Mouse (Mus musculus): ENCODE results near the gene Cracr2b. TPM values are rescaled to one million over a fixed set of nuclear protein-coding genes. Genes with fewer than 3 reads are reported as not detected.
A peak's percentile ranks its signal among the peaks of the same experiment; 100 is the strongest.

Gene Cracr2b
- polyA plus RNA-seq, 1 experiment from 2014 or later, result 20.2 TPM

GRCm38 (mm10) chr7:141474160-141474559 lies 13.3 kb downstream of the Cracr2b start:
- Histone ChIP-seq H3K4me2 (replicated peaks; ENCODE audit: low read depth, low read length) (peak overlapping the region; percentile 88), H3K4me3 (ENCODE audit: low read depth, low read length) (peak overlapping the region; percentile 75), H3K9me3 (ENCODE audit: control insufficient read depth, low read depth, low read length) (no peaks in the 10 kb centered on the region), H3K9ac (replicated peaks; ENCODE audit: low read depth, low read length) (peak overlapping the region; percentile 76), H3K36me3 (ENCODE audit: control insufficient read depth, insufficient read depth, low read length) (peaks cover 31% of the 10 kb centered on the region), H3K4me1 (ENCODE audit: control insufficient read depth, insufficient read depth, low read length) (peaks cover 31% of the 10 kb centered on the region), H3K27me3 (ENCODE audit: control insufficient read depth, insufficient read depth, low read length) (no peaks in the 10 kb centered on the region), H3K27ac (ENCODE audit: low read length) (no peak overlapping the region; the same call in 1 of the 2 replicates)
- 12% methylated on average over 5 of the region's 5 CpGs for WGBS
- ATAC-seq (ENCODE audit: insufficient number of reproducible peaks, insufficient read depth, low FRiP score, low read depth), result no peak

GRCm38 (mm10) chr7:141475011-141475804 lies 14.3 kb downstream of the Cracr2b start, which contains the start of the genes Polr2l and Tspan4:
Gene Polr2l, minus strand, starts transcription at chr7:141475132.
Gene Tspan4, plus strand, starts transcription at chr7:141475240.
- WGBS, result under 1% methylated on average over 80 of the region's 87 CpGs
- Histone ChIP-seq H3K9ac (replicated peaks; ENCODE audit: low read depth, low read length) (peak within 1 kb of the TSS; percentile 76), H3K36me3 (ENCODE audit: control insufficient read depth, insufficient read depth, low read length) (peaks cover 25% of the 10 kb centered on the region), H3K9me3 (ENCODE audit: control insufficient read depth, low read depth, low read length) (no peaks in the 10 kb centered on the region), H3K27me3 (ENCODE audit: control insufficient read depth, insufficient read depth, low read length) (no peaks in the 10 kb centered on the region), H3K4me2 (replicated peaks; ENCODE audit: low read depth, low read length) (peak within 1 kb of the TSS; percentile 88), H3K4me1 (ENCODE audit: control insufficient read depth, insufficient read depth, low read length) (peaks cover 27% of the 10 kb centered on the region), H3K27ac (ENCODE audit: low read length) (peak within 1 kb of the TSS; percentile 95), H3K4me3 (ENCODE audit: low read depth, low read length) (peak within 1 kb of the TSS; percentile 75)
- ATAC-seq (ENCODE audit: insufficient number of reproducible peaks, insufficient read depth, low FRiP score, low read depth), result peak; percentile 69

GRCm38 (mm10) chr7:141475805-141476158 lies 14.9 kb downstream of the Cracr2b start:
- H3K9ac ChIP-seq (replicated peaks; ENCODE audit: low read depth, low read length), result peak overlapping the region; percentile 76
- H3K9me3 ChIP-seq (ENCODE audit: control insufficient read depth, low read depth, low read length), result no peaks in the 10 kb centered on the region
- H3K36me3 ChIP-seq (ENCODE audit: control insufficient read depth, insufficient read depth, low read length), result peaks cover 19% of the 10 kb centered on the region
- ATAC-seq (ENCODE audit: insufficient number of reproducible peaks, insufficient read depth, low FRiP score, low read depth), result no peak
- H3K4me3 ChIP-seq (ENCODE audit: low read depth, low read length), result peak overlapping the region; percentile 75
- H3K4me1 ChIP-seq (ENCODE audit: control insufficient read depth, insufficient read depth, low read length), result peaks cover 27% of the 10 kb centered on the region
- H3K27ac ChIP-seq (ENCODE audit: low read length), result peak overlapping the region; percentile 95
- H3K27me3 ChIP-seq (ENCODE audit: control insufficient read depth, insufficient read depth, low read length), result no peaks in the 10 kb centered on the region
- peak overlapping the region; percentile 88 for H3K4me2 ChIP-seq (replicated peaks; ENCODE audit: low read depth, low read length)
- 1% methylated on average over 12 of the region's 12 CpGs for whole genome bisulfite sequencing

GRCm38 (mm10) chr7:141476226-141476980 lies 15.5 kb downstream of the Cracr2b start:
- no peaks in the 10 kb centered on the region for H3K9me3 ChIP-seq (ENCODE audit: control insufficient read depth, low read depth, low read length)
- peak; percentile 74 for ATAC-seq (ENCODE audit: insufficient number of reproducible peaks, insufficient read depth, low FRiP score, low read depth)
- peak overlapping the region; percentile 95 for H3K27ac ChIP-seq (ENCODE audit: low read length)
- under 1% methylated on average over 17 of the region's 17 CpGs for WGBS
- H3K36me3 ChIP-seq (ENCODE audit: control insufficient read depth, insufficient read depth, low read length), result peaks cover 13% of the 10 kb centered on the region
- H3K9ac ChIP-seq (replicated peaks; ENCODE audit: low read depth, low read length), result peak overlapping the region; percentile 76; the same call in 1 of the 2 replicates
- H3K4me1 ChIP-seq (ENCODE audit: control insufficient read depth, insufficient read depth, low read length), result peaks cover 27% of the 10 kb centered on the region
- H3K4me3 ChIP-seq (ENCODE audit: low read depth, low read length), result peak overlapping the region; percentile 75
- H3K4me2 ChIP-seq (replicated peaks; ENCODE audit: low read depth, low read length), result peak overlapping the region; percentile 88
- H3K27me3 ChIP-seq (ENCODE audit: control insufficient read depth, insufficient read depth, low read length), result no peaks in the 10 kb centered on the region

GRCm38 (mm10) chr7:141476981-141477370 lies 16.1 kb downstream of the Cracr2b start:
- H3K27me3 ChIP-seq (ENCODE audit: control insufficient read depth, insufficient read depth, low read length), result no peaks in the 10 kb centered on the region
- H3K4me2 ChIP-seq (replicated peaks; ENCODE audit: low read depth, low read length), result peak overlapping the region; percentile 88
- H3K9me3 ChIP-seq (ENCODE audit: control insufficient read depth, low read depth, low read length), result no peaks in the 10 kb centered on the region
- ATAC-seq (ENCODE audit: insufficient number of reproducible peaks, insufficient read depth, low FRiP score, low read depth), result no peak
- peak overlapping the region; percentile 75 for H3K4me3 ChIP-seq (ENCODE audit: low read depth, low read length)
- peaks cover 27% of the 10 kb centered on the region for H3K4me1 ChIP-seq (ENCODE audit: control insufficient read depth, insufficient read depth, low read length)
- H3K36me3 ChIP-seq (ENCODE audit: control insufficient read depth, insufficient read depth, low read length), result peaks cover 10% of the 10 kb centered on the region
- peak overlapping the region; percentile 95 for H3K27ac ChIP-seq (ENCODE audit: low read length)
- H3K9ac ChIP-seq (replicated peaks; ENCODE audit: low read depth, low read length), result 0 out of 2 replicates have a peak overlapping the region, but pooled peaks have one; percentile 11
- 5% methylated on average over 7 of the region's 7 CpGs for WGBS

GRCm38 (mm10) chr7:141477578-141478269 lies 16.8 kb downstream of the Cracr2b start:
- WGBS, result 34% methylated on average over 4 of the region's 4 CpGs
- peak overlapping the region; percentile 88 for H3K4me2 ChIP-seq (replicated peaks; ENCODE audit: low read depth, low read length)
- ATAC-seq (ENCODE audit: insufficient number of reproducible peaks, insufficient read depth, low FRiP score, low read depth), result no peak
- peak overlapping the region; percentile 95 for H3K27ac ChIP-seq (ENCODE audit: low read length)
- H3K9me3 ChIP-seq (ENCODE audit: control insufficient read depth, low read depth, low read length), result no peaks in the 10 kb centered on the region
- H3K9ac ChIP-seq (replicated peaks; ENCODE audit: low read depth, low read length), result no peak overlapping the region
- peaks cover 2% of the 10 kb centered on the region for H3K36me3 ChIP-seq (ENCODE audit: control insufficient read depth, insufficient read depth, low read length)
- H3K4me3 ChIP-seq (ENCODE audit: low read depth, low read length), result no peak overlapping the region
- H3K27me3 ChIP-seq (ENCODE audit: control insufficient read depth, insufficient read depth, low read length), result 0 out of 2 replicates have a peak, but pooled peaks cover 3% of the 10 kb centered on the region
- H3K4me1 ChIP-seq (ENCODE audit: control insufficient read depth, insufficient read depth, low read length), result peaks cover 33% of the 10 kb centered on the region

GRCm38 (mm10) chr7:141478270-141478748 lies 17.4 kb downstream of the Cracr2b start:
- Histone ChIP-seq H3K27me3 (ENCODE audit: control insufficient read depth, insufficient read depth, low read length) (0 out of 2 replicates have a peak, but pooled peaks cover 3% of the 10 kb centered on the region), H3K4me2 (replicated peaks; ENCODE audit: low read depth, low read length) (peak overlapping the region; percentile 88; the same call in 1 of the 2 replicates), H3K4me1 (ENCODE audit: control insufficient read depth, insufficient read depth, low read length) (peaks cover 36% of the 10 kb centered on the region), H3K9ac (replicated peaks; ENCODE audit: low read depth, low read length) (no peak overlapping the region), H3K36me3 (ENCODE audit: control insufficient read depth, insufficient read depth, low read length) (no peaks in the 10 kb centered on the region), H3K9me3 (ENCODE audit: control insufficient read depth, low read depth, low read length) (no peaks in the 10 kb centered on the region), H3K4me3 (ENCODE audit: low read depth, low read length) (no peak overlapping the region), H3K27ac (ENCODE audit: low read length) (peak overlapping the region; percentile 95; the same call in 1 of the 2 replicates)
- 61% methylated on average over 5 of the region's 5 CpGs for WGBS
- no peak for ATAC-seq (ENCODE audit: insufficient number of reproducible peaks, insufficient read depth, low FRiP score, low read depth)

All from stomach, embryonic 14.5 days (tissue).